Mouse (Mus musculus) midbrain, embryonic 14.5 days (tissue): ENCODE results near the gene Dnm3. TPM values are rescaled to one million over a fixed set of nuclear protein-coding genes. Genes with fewer than 3 reads are reported as not detected.

Source experiments
- ATAC-seq: fragments of 200-750 bp; cut with Nextera tagmentation; 2 replicates; pipeline ENCODE4 v1.8.0; 2017; ENCODE audit warnings: moderate number of reproducible peaks, moderate library complexity; ENCODE audit not compliant: low FRiP score, low TSS enrichment
- DNase-seq: peaks from one replicate; pipeline ENCODE4 v3.0.0-alpha.2; 2015
- H3K27ac ChIP-seq: fragments of 300-500 bp; sonication (generic); replicated peaks from 2 replicates; pipeline ENCODE4 v1.5.1; 2014; ENCODE audit warnings: mild to moderate bottlenecking, low read depth, low read length, moderate library complexity
- H3K27me3 ChIP-seq: fragments of 300-500 bp; sonication (generic); 2 replicates; pipeline ENCODE4 v1.6.1; 2014; ENCODE audit warnings: low read length, control low read depth, mixed read lengths; ENCODE audit not compliant: control insufficient read depth, insufficient read depth
- H3K36me3 ChIP-seq: fragments of 300-500 bp; sonication (generic); 2 replicates; pipeline ENCODE4 v1.6.1; 2014; ENCODE audit warnings: low read length, control low read depth; ENCODE audit not compliant: control insufficient read depth, insufficient read depth
- H3K4me1 ChIP-seq: fragments of 300-500 bp; sonication (generic); 2 replicates; pipeline ENCODE4 v1.6.1; 2014; ENCODE audit warnings: mild to moderate bottlenecking, antibody characterized with exemption, low read length, control low read depth; ENCODE audit not compliant: control insufficient read depth, insufficient read depth
- H3K4me2 ChIP-seq: fragments of 300-500 bp; sonication (generic); 2 replicates; pipeline ENCODE4 v1.6.1; 2014; ENCODE audit warnings: mild to moderate bottlenecking, low read length, moderate library complexity
- H3K4me3 ChIP-seq: fragments of 300-500 bp; sonication (generic); replicated peaks from 2 replicates; pipeline ENCODE4 v1.5.1; 2014; ENCODE audit warnings: low read depth, low read length
- H3K9ac ChIP-seq: fragments of 300-500 bp; sonication (generic); replicated peaks from 2 replicates; pipeline ENCODE4 v1.6.1; 2014; ENCODE audit warnings: mild to moderate bottlenecking, low read length, moderate library complexity
- H3K9me3 ChIP-seq: fragments of 300-500 bp; sonication (generic); 2 replicates; pipeline ENCODE4 v1.6.1; 2016; ENCODE audit warnings: low read length, control low read depth, mixed read lengths; ENCODE audit not compliant: control insufficient read depth
- WGBS: fragments of 180-500 bp; shearing (Covaris S2); extraction: QIAGEN DNeasy Blood & Tissue Kit; methylation state at CpG from one replicate; pipeline ENCODE4 v1.1.7; 2014; 5-methylcytosine and 5-hydroxymethylcytosine counted together
- polyA plus RNA-seq: library from polyadenylated mRNA; unstranded; fragments of >200 nt; fragmentation: Nextera tagmentation; extraction: Ambion mirVana; gene quantifications from 2 replicates; pipeline ENCODE4 v1.2.1, GENCODE M21; 2014

Gene Dnm3
- polyA plus RNA-seq, 1 experiment from 2014 or later: 62.0 TPM

DNA sequence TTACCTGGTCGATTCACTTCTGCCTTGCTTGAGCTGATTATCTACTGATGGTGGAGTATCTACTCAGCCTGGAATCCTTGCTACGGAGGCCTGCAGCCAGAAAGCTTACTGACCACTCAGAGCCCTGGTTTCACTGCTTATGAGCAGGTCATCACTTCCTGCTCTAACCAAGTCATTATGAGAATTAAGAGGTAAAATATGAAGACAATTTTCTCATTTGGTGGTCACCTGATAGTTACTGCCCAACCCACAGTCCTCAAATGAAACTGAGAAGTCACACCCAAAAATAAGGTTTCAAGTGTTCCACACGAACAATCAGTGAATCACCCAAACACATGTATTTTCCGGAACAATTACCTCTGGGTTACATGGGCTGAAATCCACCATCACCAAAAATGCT is 289.1 kb downstream of the Dnm3 start:
- Histone ChIP-seq H3K27me3 (no peaks in the 10 kb centered on the region), H3K9ac (no peak overlapping the region), H3K4me3 (no peak overlapping the region), H3K4me1 (peaks cover 10% of the 10 kb centered on the region), H3K36me3 (no peaks in the 10 kb centered on the region), H3K4me2 (no peak overlapping the region), H3K9me3 (no peaks in the 10 kb centered on the region), H3K27ac (no peak overlapping the region)
- WGBS: 92% methylated on average over 4 of the region's 4 CpGs
- no peak for ATAC-seq
- DNase-seq: no peak

DNA sequence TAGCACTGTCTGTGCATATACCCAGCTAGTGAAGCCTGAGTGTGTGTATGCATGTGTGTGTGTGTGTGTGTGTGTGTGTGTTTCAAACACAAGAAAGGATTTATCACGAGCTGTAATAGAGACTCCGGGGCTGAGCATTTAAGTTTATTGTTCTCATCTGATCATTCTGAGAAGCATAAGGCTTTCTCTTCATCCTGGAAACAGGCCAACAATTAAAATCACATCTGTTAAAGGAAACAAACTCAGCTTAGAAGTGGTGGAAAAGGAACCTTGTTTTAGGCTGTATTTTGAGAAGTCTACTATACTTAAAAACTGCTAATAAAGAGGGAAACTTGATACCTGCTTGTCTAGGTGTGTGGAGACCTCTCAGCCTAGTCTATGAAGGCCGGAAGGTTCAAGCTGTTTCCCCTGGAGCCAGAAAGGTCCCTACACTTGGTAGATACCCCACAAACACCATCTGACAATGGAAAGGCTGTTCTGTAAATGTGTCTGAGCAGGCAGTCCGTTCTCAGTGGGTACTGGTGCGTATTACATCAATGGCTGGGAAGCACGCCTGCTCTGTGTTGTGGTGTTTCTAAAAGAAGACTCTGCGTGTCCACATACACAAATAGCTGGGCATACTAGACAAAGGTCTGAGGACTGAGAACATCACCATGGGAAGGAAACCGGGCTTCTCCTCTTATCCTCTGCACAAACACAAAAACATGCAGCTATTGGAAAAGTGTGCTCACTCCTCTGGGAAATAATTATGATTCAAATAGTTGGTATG is 290.3 kb downstream of the Dnm3 start:
- DNase-seq (no peak), ATAC-seq (no peak)
- 66% methylated on average over 8 of the region's 8 CpGs for WGBS
- no peak overlapping the region for H3K27ac ChIP-seq
- no peak overlapping the region for H3K4me3 ChIP-seq
- H3K9ac ChIP-seq: no peak overlapping the region
- no peaks in the 10 kb centered on the region for H3K36me3 ChIP-seq
- no peaks in the 10 kb centered on the region for H3K27me3 ChIP-seq
- no peak overlapping the region for H3K4me2 ChIP-seq
- H3K4me1 ChIP-seq: peaks cover 21% of the 10 kb centered on the region
- H3K9me3 ChIP-seq: no peaks in the 10 kb centered on the region

DNA sequence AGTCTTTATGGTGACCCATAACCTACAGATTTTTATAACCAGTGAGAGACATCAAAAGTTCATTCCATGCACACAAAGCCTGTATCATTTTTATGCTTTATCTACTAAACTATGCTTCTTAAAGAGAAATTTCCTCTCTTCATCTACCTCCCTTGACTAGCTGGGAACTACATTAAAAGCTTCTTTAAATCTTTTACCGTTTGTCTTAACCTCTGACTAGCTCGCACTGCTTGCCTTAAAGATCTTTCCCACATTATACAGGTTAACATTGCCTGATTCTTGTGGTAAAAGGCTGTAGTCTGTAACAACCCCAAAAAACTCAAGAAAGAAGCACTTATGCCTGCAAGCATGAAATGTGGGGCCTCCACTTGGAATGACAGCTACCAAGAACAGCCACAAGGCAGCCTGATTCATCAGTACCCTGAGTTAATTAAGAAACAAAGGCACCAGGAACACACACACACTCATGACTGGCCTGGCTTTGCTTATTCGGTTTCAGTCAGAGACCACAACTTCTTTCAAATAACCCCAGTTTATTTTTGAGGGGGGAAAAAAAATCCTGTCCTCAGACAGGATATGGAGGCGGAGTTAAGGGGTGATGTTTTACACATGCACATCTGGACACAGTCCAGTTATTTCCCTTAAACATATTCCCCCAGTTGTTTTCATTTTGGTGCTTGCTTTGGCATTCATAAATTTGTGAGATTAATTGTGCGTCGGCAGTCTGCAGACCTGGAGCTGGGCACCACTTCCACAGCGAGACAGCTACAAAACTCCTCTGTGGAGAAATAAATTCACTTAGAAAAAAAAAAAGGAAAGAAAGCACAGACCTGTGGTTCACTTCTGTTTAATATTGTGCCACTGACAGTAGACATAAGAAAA is 291.1 kb downstream of the Dnm3 start:
- peaks cover 21% of the 10 kb centered on the region for H3K4me1 ChIP-seq
- no peaks in the 10 kb centered on the region for H3K27me3 ChIP-seq
- ATAC-seq (no peak), DNase-seq (no peak)
- no peak overlapping the region for H3K9ac ChIP-seq
- no peaks in the 10 kb centered on the region for H3K9me3 ChIP-seq
- H3K4me2 ChIP-seq: no peak overlapping the region
- H3K36me3 ChIP-seq: no peaks in the 10 kb centered on the region
- H3K27ac ChIP-seq: no peak overlapping the region
- no peak overlapping the region for H3K4me3 ChIP-seq
- 80% methylated on average over 7 of the region's 7 CpGs for WGBS

DNA sequence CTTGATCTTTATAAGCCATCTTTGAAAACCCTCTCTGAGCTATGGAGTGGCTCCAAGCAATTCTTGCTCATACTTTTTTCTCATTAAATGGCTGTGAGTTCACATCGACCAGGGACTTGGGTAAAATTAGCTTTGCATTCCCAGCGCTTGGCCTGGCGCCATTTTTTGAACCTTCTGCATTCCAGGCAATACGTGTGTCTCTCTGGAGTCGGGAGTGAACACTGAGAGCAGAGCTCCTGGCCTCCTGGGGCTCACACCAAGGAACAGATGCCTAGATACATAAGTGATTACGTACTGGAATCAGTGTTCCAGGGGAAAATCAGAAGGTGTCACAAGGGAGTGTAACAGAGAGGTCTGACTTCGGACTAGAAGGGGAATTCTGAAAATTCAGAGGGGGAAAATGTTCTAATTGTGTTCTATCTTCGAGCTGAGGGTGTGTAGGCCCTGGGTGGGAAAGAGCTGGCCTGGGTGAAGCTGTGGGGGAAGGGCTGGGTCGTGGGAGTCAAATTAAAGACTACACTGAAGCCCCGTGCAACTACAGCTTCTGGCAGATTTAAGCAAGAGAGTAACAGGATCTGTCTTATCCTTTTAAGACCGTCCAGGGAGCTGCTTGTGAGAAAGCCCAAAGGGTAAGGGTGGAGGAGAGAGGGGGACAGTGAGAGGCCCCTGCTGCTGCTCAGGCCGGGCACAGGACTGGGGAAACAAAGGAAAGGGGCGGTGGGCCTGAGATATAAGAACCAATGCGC is 293.7 kb downstream of the Dnm3 start:
- no peak overlapping the region for H3K4me2 ChIP-seq
- ATAC-seq: no peak
- no peaks in the 10 kb centered on the region for H3K27me3 ChIP-seq
- no peak overlapping the region for H3K9ac ChIP-seq
- H3K36me3 ChIP-seq: no peaks in the 10 kb centered on the region
- H3K9me3 ChIP-seq: no peaks in the 10 kb centered on the region
- 0 out of 2 replicates have a peak overlapping the region, but pooled peaks have one; percentile 34 for H3K27ac ChIP-seq
- peak; percentile 62 for DNase-seq
- WGBS: 37% methylated on average over 14 of the region's 14 CpGs
- peaks cover 21% of the 10 kb centered on the region for H3K4me1 ChIP-seq
- H3K4me3 ChIP-seq: no peak overlapping the region

DNA sequence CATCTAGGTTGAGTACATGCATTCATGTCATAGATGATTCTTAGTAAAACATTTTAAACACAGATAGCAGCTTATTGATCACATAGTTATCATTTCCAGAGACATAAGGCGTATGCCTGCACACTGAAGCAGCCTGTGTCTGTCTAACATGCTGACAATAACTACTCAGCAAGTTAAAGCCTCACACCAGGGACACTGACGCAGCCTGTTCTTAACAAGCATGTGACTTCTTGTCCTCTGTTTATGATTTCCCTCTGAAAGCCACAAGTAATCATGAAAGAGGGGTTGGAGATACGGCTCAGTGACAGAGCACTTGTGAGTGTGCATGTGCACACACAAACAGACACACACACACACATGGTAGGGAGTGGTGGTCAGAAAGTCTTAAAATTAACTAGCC is 294.4 kb downstream of the Dnm3 start:
- WGBS: 64% methylated on average over 3 of the region's 3 CpGs
- no peaks in the 10 kb centered on the region for H3K9me3 ChIP-seq
- H3K27ac ChIP-seq: peak overlapping the region; percentile 34; the same call in 1 of the 2 replicates
- no peak for DNase-seq
- no peak overlapping the region for H3K9ac ChIP-seq
- peaks cover 21% of the 10 kb centered on the region for H3K4me1 ChIP-seq
- no peak overlapping the region for H3K4me2 ChIP-seq
- no peaks in the 10 kb centered on the region for H3K36me3 ChIP-seq
- no peak for ATAC-seq
- no peaks in the 10 kb centered on the region for H3K27me3 ChIP-seq
- H3K4me3 ChIP-seq: no peak overlapping the region

DNA sequence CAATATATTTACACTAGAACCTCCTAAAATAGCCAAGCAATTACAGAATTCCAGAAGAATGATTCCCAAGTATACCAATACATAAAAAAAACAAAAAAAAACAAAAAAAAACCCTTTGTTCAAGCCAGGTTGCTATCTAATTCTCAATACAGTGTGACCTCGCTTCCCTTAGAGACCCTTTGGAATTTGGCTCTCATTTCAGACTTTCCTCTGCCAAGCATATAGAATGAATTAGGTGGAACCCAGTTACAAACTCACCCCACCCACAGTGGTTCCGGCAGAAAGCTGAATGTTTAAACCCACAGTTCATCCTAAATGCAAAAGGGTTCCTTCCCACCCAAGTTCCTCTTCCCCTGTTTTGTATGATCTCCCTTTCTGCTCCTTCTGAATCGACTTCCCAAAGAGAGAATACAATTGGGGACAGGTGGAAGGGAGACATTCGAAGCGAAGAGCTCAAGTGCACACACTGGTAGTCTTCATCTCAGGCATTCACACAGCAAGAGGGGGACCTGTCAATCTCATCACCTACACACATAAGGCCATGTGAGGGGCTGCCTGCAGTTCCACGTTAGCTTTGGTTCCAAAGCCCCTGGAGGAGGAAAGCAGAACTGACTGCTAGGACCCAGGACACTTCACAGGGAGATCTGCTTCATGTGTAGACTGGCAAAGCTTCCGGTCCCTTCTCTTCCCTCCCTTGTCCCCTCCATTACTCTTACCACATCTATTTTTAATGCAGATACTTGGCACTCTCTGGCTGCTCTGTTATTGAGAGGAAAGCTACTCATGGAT is 296.5 kb downstream of the Dnm3 start:
- Histone ChIP-seq H3K27me3 (no peaks in the 10 kb centered on the region), H3K9me3 (no peaks in the 10 kb centered on the region), H3K4me3 (no peak overlapping the region), H3K4me2 (no peak overlapping the region), H3K36me3 (no peaks in the 10 kb centered on the region), H3K4me1 (peaks cover 18% of the 10 kb centered on the region), H3K9ac (no peak overlapping the region), H3K27ac (no peak overlapping the region)
- ATAC-seq (no peak), DNase-seq (no peak)
- WGBS: 77% methylated on average over 7 of the region's 7 CpGs

DNA sequence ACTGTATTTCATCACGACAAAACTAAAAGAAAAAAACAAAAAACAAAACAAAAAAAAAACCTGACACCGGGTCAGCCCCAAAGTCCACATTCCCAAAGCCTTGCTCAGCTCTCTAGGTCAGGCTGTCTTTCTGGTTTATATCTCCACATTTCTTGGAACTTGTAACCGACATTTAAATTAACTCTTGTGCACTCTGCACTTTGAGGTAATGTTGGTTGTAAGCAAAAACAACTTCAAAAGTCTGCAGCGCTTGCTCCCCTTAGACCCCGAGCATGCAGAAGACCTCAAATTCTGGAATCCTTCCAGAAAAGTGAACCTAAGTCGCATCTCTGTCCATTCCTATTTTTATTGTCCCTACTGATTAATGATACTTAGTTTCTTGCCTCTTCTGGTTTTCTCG is 297.4 kb downstream of the Dnm3 start:
- H3K4me3 ChIP-seq: no peak overlapping the region
- H3K9ac ChIP-seq: no peak overlapping the region
- no peak overlapping the region for H3K4me2 ChIP-seq
- H3K4me1 ChIP-seq: peaks cover 18% of the 10 kb centered on the region
- no peak overlapping the region for H3K27ac ChIP-seq
- H3K9me3 ChIP-seq: no peaks in the 10 kb centered on the region
- no peak for ATAC-seq
- no peaks in the 10 kb centered on the region for H3K27me3 ChIP-seq
- 88% methylated on average over 7 of the region's 7 CpGs for WGBS
- no peaks in the 10 kb centered on the region for H3K36me3 ChIP-seq
- no peak for DNase-seq

DNA sequence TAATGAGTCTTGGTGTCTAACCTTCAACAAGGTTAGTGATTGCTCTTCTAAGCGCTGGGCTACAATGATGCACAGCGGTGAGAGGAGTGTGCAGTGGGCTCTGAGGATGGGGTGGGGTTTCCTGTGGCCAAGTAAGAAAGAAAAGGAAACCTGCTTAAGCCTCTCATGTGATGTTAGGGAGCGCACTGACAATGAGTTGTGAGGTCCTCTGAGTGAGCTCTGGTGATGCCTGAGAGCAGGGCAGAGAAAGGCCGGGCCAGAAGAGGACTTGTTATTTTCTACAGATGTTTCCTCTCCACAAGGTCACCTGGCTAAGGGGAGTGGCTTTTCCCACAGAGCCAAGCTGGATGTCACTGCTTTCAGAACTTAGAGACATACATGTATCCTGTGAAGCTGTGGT is 298.4 kb downstream of the Dnm3 start:
- Histone ChIP-seq H3K27ac (no peak overlapping the region), H3K9ac (no peak overlapping the region), H3K9me3 (no peaks in the 10 kb centered on the region), H3K4me3 (no peak overlapping the region), H3K4me1 (peaks cover 18% of the 10 kb centered on the region), H3K4me2 (no peak overlapping the region), H3K36me3 (no peaks in the 10 kb centered on the region), H3K27me3 (no peaks in the 10 kb centered on the region)
- WGBS: 89% methylated on average over 4 of the region's 4 CpGs
- no peak for ATAC-seq
- DNase-seq: no peak
